Mouse (Mus musculus): ENCODE measurements around the gene Ngrn. TPM values are rescaled to one million over a fixed set of nuclear protein-coding genes. Genes with fewer than 3 reads are reported as not detected.

The Ngrn gene
- polyA plus RNA-seq, 1 experiment from 2014 or later = 51.3 TPM

DNA sequence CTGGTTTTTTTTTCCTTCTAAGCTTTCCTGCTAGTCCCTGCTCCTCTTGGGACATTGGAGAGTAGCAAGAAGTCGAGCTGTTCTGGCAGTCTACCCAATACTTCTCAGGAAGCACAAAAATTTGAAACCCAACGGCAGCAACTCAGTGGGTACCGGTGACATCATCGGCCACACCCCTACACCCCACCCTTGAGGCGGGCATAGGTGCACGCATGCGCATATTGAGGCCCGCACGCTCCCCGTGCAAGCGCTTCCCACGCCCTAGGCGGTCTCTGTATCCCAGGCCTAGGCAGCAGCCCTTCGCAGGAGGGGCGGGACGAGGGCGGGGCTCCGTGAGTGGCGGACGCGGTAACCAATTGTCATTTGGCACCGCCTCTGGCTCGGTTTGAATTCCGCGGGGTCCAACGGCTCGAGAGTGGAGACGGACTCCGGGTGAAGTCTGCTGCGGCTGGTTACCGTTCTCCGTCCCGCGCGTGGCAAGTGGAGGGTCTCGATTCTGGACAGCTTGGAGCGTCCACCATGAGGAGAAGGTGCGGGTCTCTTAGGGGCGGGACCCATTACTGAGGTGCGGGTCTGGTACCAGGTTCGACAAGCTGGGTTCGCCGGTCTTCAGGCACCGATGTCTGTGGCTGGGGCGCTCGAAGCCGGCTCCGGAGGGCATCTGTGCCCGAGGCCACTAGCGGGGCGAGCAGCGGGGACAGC lies 33.2 kb downstream of the Ngrn start, which contains the start of gene Prc1:
Gene Prc1, plus strand, starts transcription at position 389 of the 702 bp plus-strand sequence.
- Histone ChIP-seq H3K4me3 (replicated peaks) (peak within 1 kb of the TSS; percentile 66), H3K36me3 (0 out of 2 replicates have a peak, but pooled peaks cover 6% of the 10 kb centered on the region), H3K27ac (peak within 1 kb of the TSS; percentile 78), H3K4me2 (replicated peaks) (peak within 1 kb of the TSS; percentile 64), H3K9me3 (no peaks in the 10 kb centered on the region), H3K27me3 (replicated peaks) (no peaks in the 10 kb centered on the region), H3K9ac (peak within 1 kb of the TSS; percentile 55), H3K4me1 (replicated peaks) (peaks cover 3% of the 10 kb centered on the region; the same call in 1 of the 2 replicates)
- under 1% methylated on average over 52 of the region's 52 CpGs for WGBS
- ATAC-seq = peak; percentile 99

GRCm38 (mm10) chr7:80294764-80295648 lies 34.0 kb downstream of the Ngrn start:
- peak overlapping the region; percentile 64 for H3K4me2 ChIP-seq (replicated peaks)
- ATAC-seq = peak; percentile 74
- no peaks in the 10 kb centered on the region for H3K27me3 ChIP-seq (replicated peaks)
- no peaks in the 10 kb centered on the region for H3K9me3 ChIP-seq
- peak overlapping the region; percentile 66 for H3K4me3 ChIP-seq (replicated peaks)
- 6% methylated on average over 37 of the region's 37 CpGs for WGBS
- peak overlapping the region; percentile 55 for H3K9ac ChIP-seq
- peaks cover 3% of the 10 kb centered on the region; the same call in 1 of the 2 replicates for H3K4me1 ChIP-seq (replicated peaks)
- H3K27ac ChIP-seq = peak overlapping the region; percentile 78
- H3K36me3 ChIP-seq = 0 out of 2 replicates have a peak, but pooled peaks cover 9% of the 10 kb centered on the region

GRCm38 (mm10) chr7:80296462-80296861 lies 35.4 kb downstream of the Ngrn start:
- H3K4me2 ChIP-seq (replicated peaks) = 0 out of 2 replicates have a peak overlapping the region, but pooled peaks have one; percentile 64
- 89% methylated on average over 6 of the region's 6 CpGs for WGBS
- no peaks in the 10 kb centered on the region for H3K9me3 ChIP-seq
- H3K4me1 ChIP-seq (replicated peaks) = peaks cover 3% of the 10 kb centered on the region; the same call in 1 of the 2 replicates
- no peak overlapping the region for H3K4me3 ChIP-seq (replicated peaks)
- H3K27ac ChIP-seq = no peak overlapping the region
- no peaks in the 10 kb centered on the region for H3K27me3 ChIP-seq (replicated peaks)
- no peak for ATAC-seq
- H3K9ac ChIP-seq = no peak overlapping the region
- H3K36me3 ChIP-seq = peaks cover 10% of the 10 kb centered on the region; the same call in 1 of the 2 replicates

- H3K9me3 ChIP-seq = no peaks in the 10 kb centered on the region
- WGBS = 87% methylated on average over 3 of the region's 3 CpGs
- peaks cover 3% of the 10 kb centered on the region; the same call in 1 of the 2 replicates for H3K4me1 ChIP-seq (replicated peaks)
- no peak overlapping the region for H3K27ac ChIP-seq
- H3K9ac ChIP-seq = no peak overlapping the region
- H3K4me2 ChIP-seq (replicated peaks) = no peak overlapping the region
- ATAC-seq = no peak
- H3K36me3 ChIP-seq = peaks cover 16% of the 10 kb centered on the region
- H3K4me3 ChIP-seq (replicated peaks) = no peak overlapping the region
- H3K27me3 ChIP-seq (replicated peaks) = no peaks in the 10 kb centered on the region
Measured at GRCm38 (mm10) chr7:80297041-80297440, 36.0 kb downstream of the Ngrn start.

- Histone ChIP-seq H3K4me2 (replicated peaks) (no peak overlapping the region), H3K4me3 (replicated peaks) (no peak overlapping the region), H3K36me3 (peaks cover 24% of the 10 kb centered on the region), H3K27ac (no peak overlapping the region), H3K9ac (no peak overlapping the region), H3K9me3 (no peaks in the 10 kb centered on the region), H3K4me1 (replicated peaks) (peaks cover 3% of the 10 kb centered on the region; the same call in 1 of the 2 replicates), H3K27me3 (replicated peaks) (no peaks in the 10 kb centered on the region)
- WGBS = 88% methylated on average over 4 of the region's 4 CpGs
- ATAC-seq = no peak
Measured at GRCm38 (mm10) chr7:80298754-80299153, 37.7 kb downstream of the Ngrn start.

DNA sequence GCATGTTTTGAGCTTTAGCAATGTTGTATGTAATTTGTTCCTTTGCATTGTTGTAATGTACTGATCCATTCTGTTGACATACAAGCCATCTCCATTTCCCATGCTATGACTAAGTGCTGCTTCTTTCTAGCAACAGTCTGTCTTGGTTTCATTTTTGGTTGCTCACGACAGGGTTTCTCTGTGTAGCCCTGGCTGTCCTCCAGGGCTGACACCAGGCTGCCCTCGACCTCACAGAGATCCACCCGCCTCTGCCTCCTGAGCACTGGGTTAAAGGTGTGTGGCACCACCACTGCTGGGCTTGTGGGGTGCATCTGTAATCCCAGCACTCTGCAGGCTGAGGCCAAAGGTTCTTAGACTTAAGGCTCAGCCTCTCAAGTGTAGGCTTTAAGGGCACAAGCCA lies 38.6 kb downstream of the Ngrn start:
- H3K36me3 ChIP-seq = peaks cover 31% of the 10 kb centered on the region
- ATAC-seq = no peak
- H3K9ac ChIP-seq = no peak overlapping the region
- no peaks in the 10 kb centered on the region for H3K9me3 ChIP-seq
- no peak overlapping the region for H3K4me2 ChIP-seq (replicated peaks)
- H3K27ac ChIP-seq = no peak overlapping the region
- H3K27me3 ChIP-seq (replicated peaks) = no peaks in the 10 kb centered on the region
- WGBS = 79% methylated on average over 3 of the region's 3 CpGs
- no peak overlapping the region for H3K4me3 ChIP-seq (replicated peaks)
- peaks cover 3% of the 10 kb centered on the region; the same call in 1 of the 2 replicates for H3K4me1 ChIP-seq (replicated peaks)

DNA sequence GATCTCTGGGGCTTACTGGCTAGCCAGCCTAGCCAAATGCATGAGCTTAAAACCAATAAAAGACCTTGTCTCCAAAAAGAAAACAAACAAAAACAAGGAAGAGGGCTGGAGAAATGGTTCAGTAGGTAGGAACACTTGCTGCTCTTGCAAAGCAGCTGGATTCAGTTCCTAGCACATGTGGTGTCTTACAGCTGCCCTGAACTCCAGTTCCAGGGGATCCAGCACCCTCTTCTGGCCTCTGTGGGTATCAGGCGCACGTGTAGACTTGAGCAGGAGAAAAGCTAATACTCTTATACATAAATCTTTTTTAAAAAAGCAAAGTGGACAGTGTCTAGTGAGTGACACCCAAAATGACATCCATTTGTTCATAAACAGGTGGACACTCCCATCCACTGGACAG lies 40.5 kb downstream of the Ngrn start:
- H3K27me3 ChIP-seq (replicated peaks) = no peaks in the 10 kb centered on the region
- no peak overlapping the region for H3K4me3 ChIP-seq (replicated peaks)
- peaks cover 3% of the 10 kb centered on the region; the same call in 1 of the 2 replicates for H3K4me1 ChIP-seq (replicated peaks)
- H3K4me2 ChIP-seq (replicated peaks) = no peak overlapping the region
- no peaks in the 10 kb centered on the region for H3K9me3 ChIP-seq
- H3K36me3 ChIP-seq = peaks cover 47% of the 10 kb centered on the region
- WGBS = 87% methylated on average over 2 of the region's 2 CpGs
- no peak overlapping the region for H3K9ac ChIP-seq
- ATAC-seq = no peak
- no peak overlapping the region for H3K27ac ChIP-seq

GRCm38 (mm10) chr7:80307766-80308165 lies 46.8 kb downstream of the Ngrn start:
- Histone ChIP-seq H3K4me1 (replicated peaks) (no peaks in the 10 kb centered on the region), H3K9me3 (no peaks in the 10 kb centered on the region), H3K4me2 (replicated peaks) (no peak overlapping the region), H3K9ac (no peak overlapping the region), H3K36me3 (peaks cover 73% of the 10 kb centered on the region), H3K27ac (no peak overlapping the region), H3K4me3 (replicated peaks) (no peak overlapping the region), H3K27me3 (replicated peaks) (no peaks in the 10 kb centered on the region)
- no peak for ATAC-seq
- WGBS = 87% methylated on average over 3 of the region's 3 CpGs

DNA sequence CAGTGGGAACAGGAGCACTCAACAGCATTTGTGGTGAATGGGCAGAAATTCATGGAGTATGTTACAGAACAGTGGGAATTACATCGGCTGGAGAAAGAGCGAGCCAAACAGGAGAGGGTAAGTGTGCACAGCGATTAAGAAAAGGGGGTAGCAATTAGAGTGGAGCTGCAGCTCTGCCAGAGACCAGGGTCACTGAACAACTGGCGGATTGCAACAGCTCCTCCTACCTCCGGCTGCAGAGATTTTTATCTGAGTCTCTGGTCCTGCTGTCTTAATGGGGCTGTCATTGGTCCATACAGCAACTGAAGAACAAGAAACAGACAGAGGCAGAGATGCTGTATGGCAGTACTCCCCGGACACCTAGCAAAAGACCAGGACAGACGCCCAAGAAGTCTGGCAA lies 49.8 kb downstream of the Ngrn start:
- Histone ChIP-seq H3K27ac (no peak overlapping the region), H3K4me2 (replicated peaks) (no peak overlapping the region), H3K9ac (no peak overlapping the region), H3K9me3 (no peaks in the 10 kb centered on the region), H3K27me3 (replicated peaks) (no peaks in the 10 kb centered on the region), H3K36me3 (peaks cover 76% of the 10 kb centered on the region), H3K4me3 (replicated peaks) (no peak overlapping the region), H3K4me1 (replicated peaks) (no peaks in the 10 kb centered on the region)
- WGBS = 81% methylated on average over 7 of the region's 7 CpGs
- no peak for ATAC-seq

Other genes with a start within 250 kb of the Ngrn start
- 13.5 and 13.6 TPM in 2 replicates for gene Zfp710, start 236.4 kb upstream of the Ngrn start, polyA plus RNA-seq (2015; fragmentation: Nextera tagmentation; extraction: Ambion mirVana)
- 520 and 568 TPM in 2 replicates for gene Idh2, start 145.8 kb upstream of the Ngrn start, polyA plus RNA-seq (2015; fragmentation: Nextera tagmentation; extraction: Ambion mirVana)
- 16.8 and 16.9 TPM in 2 replicates for gene Sema4b, start 74.4 kb upstream of the Ngrn start, polyA plus RNA-seq (2015; fragmentation: Nextera tagmentation; extraction: Ambion mirVana)
- 199 and 237 TPM in 2 replicates for gene Cib1, start 28.4 kb upstream of the Ngrn start, polyA plus RNA-seq (2015; fragmentation: Nextera tagmentation; extraction: Ambion mirVana)
- gene Gdpgp1, start 28.4 kb upstream of the Ngrn start, polyA plus RNA-seq (2015; fragmentation: Nextera tagmentation; extraction: Ambion mirVana) = 6.5 and 6.6 TPM in 2 replicates
- gene Ttll13, start 14.8 kb upstream of the Ngrn start, polyA plus RNA-seq (2015; fragmentation: Nextera tagmentation; extraction: Ambion mirVana) = 0.96 and 1.3 TPM in 2 replicates
- gene Vps33b, start 8.4 kb downstream of the Ngrn start, polyA plus RNA-seq (2015; fragmentation: Nextera tagmentation; extraction: Ambion mirVana) = 12.7 and 14.8 TPM in 2 replicates
- gene Prc1, start 33.2 kb downstream of the Ngrn start, polyA plus RNA-seq (2015; fragmentation: Nextera tagmentation; extraction: Ambion mirVana) = 118 and 121 TPM in 2 replicates
- 9.3 and 10.7 TPM in 2 replicates for gene Rccd1, start 63.2 kb downstream of the Ngrn start, polyA plus RNA-seq (2015; fragmentation: Nextera tagmentation; extraction: Ambion mirVana)
- gene Unc45a, start 79.8 kb downstream of the Ngrn start, polyA plus RNA-seq (2015; fragmentation: Nextera tagmentation; extraction: Ambion mirVana) = 37.0 and 37.6 TPM in 2 replicates
- 14.7 and 15.4 TPM in 2 replicates for gene Hddc3, start 81.9 kb downstream of the Ngrn start, polyA plus RNA-seq (2015; fragmentation: Nextera tagmentation; extraction: Ambion mirVana)
- 13.1 and 14.7 TPM in 2 replicates for gene Man2a2, start 110.2 kb downstream of the Ngrn start, polyA plus RNA-seq (2015; fragmentation: Nextera tagmentation; extraction: Ambion mirVana)
- gene Fes, start 126.7 kb downstream of the Ngrn start, polyA plus RNA-seq (2015; fragmentation: Nextera tagmentation; extraction: Ambion mirVana) = 11.2 and 11.5 TPM in 2 replicates
- 9.3 and 10.7 TPM in 2 replicates for gene Furin, start 144.2 kb downstream of the Ngrn start, polyA plus RNA-seq (2015; fragmentation: Nextera tagmentation; extraction: Ambion mirVana)

Data from intestine, embryonic 15.5 days (tissue).